Mouse (Mus musculus) heart, postnatal 10 days (tissue): ENCODE results near the gene Scamp4. TPM values are rescaled to one million over a fixed set of nuclear protein-coding genes. Genes with fewer than 3 reads are reported as not detected.

Source experiments
- DNase-seq, 2 experiments: peaks; one replicate each; pipeline ENCODE4 v3.0.0; 2021
- intact Hi-C: fragments of 180-260 bp; cut with DNase I; formaldehyde crosslinking; loops from one replicate; pipeline ENCODE4 v1.15.1; 2025
- total RNA-seq, 2 experiments: library from RNA; stranded (reverse); gene quantifications; 2 replicates each; pipeline ENCODE4 v1.2.3; 2021

The Scamp4 gene
- total RNA-seq, 2 experiments from 2014 or later: 25.9 to 27.8 TPM

GRCm38 (mm10) chr10:80606737-80607350 lies 4.2 kb downstream of the Scamp4 start:
- intact Hi-C loops: no loop called here
- DNase-seq: no peak

- DNase-seq: no peak
- intact Hi-C loops: no loop called here
These were observed 5.8 kb downstream of the Scamp4 start for GRCm38 (mm10) chr10:80608435-80608834.

GRCm38 (mm10) chr10:80609269-80609924 lies 6.7 kb downstream of the Scamp4 start:
- intact Hi-C loops: no loop called here
- no peak for DNase-seq

- intact Hi-C loops: loop anchor here (2.0 kb wide), 1 partner anchor 31 kb away; no protein-coding TSS in a partner anchor
- DNase-seq: no peak
These were observed 7.6 kb downstream of the Scamp4 start for GRCm38 (mm10) chr10:80610116-80610785.

GRCm38 (mm10) chr10:80611024-80611423 lies 8.4 kb downstream of the Scamp4 start:
- intact Hi-C loops: loop anchor here (1.0 to 2.0 kb wide), 2 partner anchors 32 to 77 kb away; no protein-coding TSS in a partner anchor
- peak; percentile 58 to 73 for DNase-seq

GRCm38 (mm10) chr10:80611905-80612304 lies 9.2 kb downstream of the Scamp4 start:
- intact Hi-C loops: loop anchor here (1.0 to 2.0 kb wide), 2 partner anchors 33 to 76 kb away; no protein-coding TSS in a partner anchor
- no peak for DNase-seq

GRCm38 (mm10) chr10:80613821-80614220 lies 11.1 kb downstream of the Scamp4 start:
- intact Hi-C loops: no loop called here

GRCm38 (mm10) chr10:80614351-80614750 lies 11.7 kb downstream of the Scamp4 start:
- DNase-seq: no peak

More at GRCm38 (mm10) chr10:80613821-80614220, 11.1 kb downstream of the Scamp4 start:
- no peak for DNase-seq

GRCm38 (mm10) chr10:80618181-80618580 lies 15.5 kb downstream of the Scamp4 start:
- intact Hi-C loops: no loop called here
- DNase-seq: peak in 1 of 2 experiments; percentile 56

More at GRCm38 (mm10) chr10:80614351-80614750, 11.7 kb downstream of the Scamp4 start:
- intact Hi-C loops: no loop called here

- DNase-seq: no peak
These were observed 17.0 kb downstream of the Scamp4 start for GRCm38 (mm10) chr10:80619465-80620244.

GRCm38 (mm10) chr10:80620365-80620764 lies 17.7 kb downstream of the Scamp4 start:
- DNase-seq: no peak
- intact Hi-C loops: no loop called here

More at GRCm38 (mm10) chr10:80619465-80620244, 17.0 kb downstream of the Scamp4 start:
- intact Hi-C loops: no loop called here

GRCm38 (mm10) chr10:80620796-80621689 lies 18.4 kb downstream of the Scamp4 start:
- intact Hi-C loops: no loop called here
- DNase-seq: no peak

- no peak for DNase-seq
- intact Hi-C loops: no loop called here
These were observed 18.9 kb downstream of the Scamp4 start for GRCm38 (mm10) chr10:80621690-80621939.

GRCm38 (mm10) chr10:80621940-80622660 lies 19.4 kb downstream of the Scamp4 start:
- intact Hi-C loops: loop anchor here (2.0 kb wide), 1 partner anchor 43 kb away; no protein-coding TSS in a partner anchor
- peak; percentile 99 for DNase-seq

GRCm38 (mm10) chr10:80622661-80623456 lies 20.2 kb downstream of the Scamp4 start, which contains the start of gene Csnk1g2:
TSS of gene Csnk1g2 (plus strand) at chr10:80622838.
- peak; percentile 41 to 78 for DNase-seq
- intact Hi-C loops: loop anchor here (2.0 kb wide), 1 partner anchor 44 kb away; no protein-coding TSS in a partner anchor

- intact Hi-C loops: loop anchor here (2.0 kb wide), 2 partner anchors 31 to 45 kb away; no protein-coding TSS in a partner anchor
- peak; percentile 72 to 79 for DNase-seq
These were observed 21.0 kb downstream of the Scamp4 start for GRCm38 (mm10) chr10:80623457-80624191.

GRCm38 (mm10) chr10:80625764-80626163 lies 23.1 kb downstream of the Scamp4 start:
- no peak for DNase-seq
- intact Hi-C loops: loop anchor here (2.0 kb wide), 1 partner anchor 29 kb away; no protein-coding TSS in a partner anchor
